Mouse (Mus musculus): Measurements from ENCODE around the gene Lactbl1. TPM values are rescaled to one million over a fixed set of nuclear protein-coding genes. Genes with fewer than 3 reads are reported as not detected.

Lactbl1 gene
- polyA plus RNA-seq, 1 experiment: 0.04 TPM

DNA sequence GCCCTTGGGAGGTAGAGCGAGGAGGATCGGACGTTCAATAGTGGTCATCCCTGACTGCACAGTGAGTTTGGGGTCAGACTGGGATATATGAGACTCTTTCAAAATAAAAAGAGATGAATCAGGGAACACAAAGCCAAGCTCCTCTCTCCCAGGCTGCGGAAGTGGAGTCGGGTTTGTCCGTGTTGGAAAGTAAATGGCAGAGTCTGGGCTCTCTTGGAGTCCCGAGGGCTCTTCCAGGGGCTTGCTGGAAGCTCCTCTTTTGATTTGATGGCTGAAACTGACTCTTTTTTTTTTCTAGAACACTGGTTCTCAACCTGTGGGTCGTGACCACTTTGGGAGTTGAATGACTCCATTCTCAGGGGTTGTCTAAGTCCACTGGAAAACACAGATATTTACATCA lies 27.8 kb downstream of the Lactbl1 start:
- no peaks in the 10 kb centered on the region for H3K36me3 ChIP-seq (replicated peaks; ENCODE audit: low read length)
- peaks cover 26% of the 10 kb centered on the region for H3K27me3 ChIP-seq (replicated peaks)
- H3K9me3 ChIP-seq: peaks cover 12% of the 10 kb centered on the region
- H3K4me3 ChIP-seq (replicated peaks): no peak overlapping the region
- H3K4me1 ChIP-seq: peaks cover 58% of the 10 kb centered on the region
- TF ChIP-seq GATA1 (IDR thresholded peaks at IDR 0.05; ENCODE audit: borderline replicate concordance, low read length) (no peak), FLI1 (IDR thresholded peaks at IDR 0.05; ENCODE audit: low read length) (no peak)

DNA sequence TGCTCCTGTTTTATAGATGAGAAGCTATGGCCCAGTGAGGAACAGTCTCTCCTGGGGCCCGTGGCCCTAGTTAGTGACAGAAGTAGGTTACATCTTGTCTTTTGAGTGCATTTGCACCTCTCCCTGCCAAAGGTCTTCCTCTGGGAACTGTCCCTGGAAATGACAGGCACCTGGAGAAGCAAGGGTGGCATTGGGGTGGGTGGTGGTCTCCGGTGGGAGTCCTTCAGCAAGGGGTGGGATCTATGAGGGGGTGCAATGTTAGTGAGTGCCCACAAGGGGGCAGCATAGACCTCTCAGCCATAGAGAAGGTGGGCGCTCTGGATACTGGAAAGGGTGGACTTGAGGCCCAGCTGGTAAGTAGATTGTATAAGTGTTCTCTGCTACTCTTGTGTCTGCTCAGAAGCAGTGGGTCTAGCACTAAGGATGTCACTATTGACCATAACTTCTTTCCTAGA lies 29.0 kb downstream of the Lactbl1 start:
- H3K4me3 ChIP-seq (replicated peaks): peak overlapping the region; percentile 53
- H3K36me3 ChIP-seq (replicated peaks; ENCODE audit: low read length): no peaks in the 10 kb centered on the region
- no peak for TF ChIP-seq GATA1 (IDR thresholded peaks at IDR 0.05; ENCODE audit: borderline replicate concordance, low read length)
- no peak for TF ChIP-seq FLI1 (IDR thresholded peaks at IDR 0.05; ENCODE audit: low read length)
- H3K4me1 ChIP-seq: peaks cover 69% of the 10 kb centered on the region
- peaks cover 17% of the 10 kb centered on the region for H3K27me3 ChIP-seq (replicated peaks)
- peaks cover 9% of the 10 kb centered on the region for H3K9me3 ChIP-seq

DNA sequence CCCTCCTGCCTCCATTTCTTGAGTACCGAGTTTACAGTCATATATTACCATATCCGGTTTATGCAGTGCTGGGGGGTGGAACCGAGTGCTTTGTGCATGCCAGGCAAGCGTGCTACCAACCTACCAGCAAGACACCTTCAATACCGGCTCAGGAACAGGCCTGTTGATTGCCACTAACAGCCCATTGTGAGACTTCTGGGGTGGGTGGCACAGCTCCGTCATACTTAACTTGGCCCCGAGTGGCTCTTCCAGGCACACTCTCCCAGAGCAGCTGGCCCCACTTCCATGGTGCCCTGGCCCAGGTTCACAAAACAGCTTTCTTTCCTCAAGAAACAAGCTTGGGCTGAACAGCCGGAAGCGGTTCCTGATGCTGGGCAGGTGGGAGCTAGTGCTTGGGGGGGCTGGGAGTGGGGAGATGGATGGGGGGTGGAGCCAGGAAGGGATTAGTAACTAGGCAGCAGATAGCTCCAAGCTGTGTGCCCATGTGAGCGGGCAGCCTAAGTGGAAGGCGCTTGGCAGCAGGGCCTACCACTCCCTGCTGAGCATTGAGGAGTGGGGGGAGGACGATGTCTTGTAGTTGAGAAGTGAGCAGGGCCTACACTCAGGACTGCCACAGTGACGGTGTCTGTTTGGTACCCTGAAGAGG lies 29.6 kb downstream of the Lactbl1 start:
- peaks cover 3% of the 10 kb centered on the region for H3K9me3 ChIP-seq
- no peak for TF ChIP-seq GATA1 (IDR thresholded peaks at IDR 0.05; ENCODE audit: borderline replicate concordance, low read length)
- TF ChIP-seq FLI1 (IDR thresholded peaks at IDR 0.05; ENCODE audit: low read length): no peak
- peaks cover 11% of the 10 kb centered on the region for H3K27me3 ChIP-seq (replicated peaks)
- H3K36me3 ChIP-seq (replicated peaks; ENCODE audit: low read length): no peaks in the 10 kb centered on the region
- H3K4me1 ChIP-seq: peaks cover 75% of the 10 kb centered on the region
- peak overlapping the region; percentile 92 for H3K4me3 ChIP-seq (replicated peaks)

DNA sequence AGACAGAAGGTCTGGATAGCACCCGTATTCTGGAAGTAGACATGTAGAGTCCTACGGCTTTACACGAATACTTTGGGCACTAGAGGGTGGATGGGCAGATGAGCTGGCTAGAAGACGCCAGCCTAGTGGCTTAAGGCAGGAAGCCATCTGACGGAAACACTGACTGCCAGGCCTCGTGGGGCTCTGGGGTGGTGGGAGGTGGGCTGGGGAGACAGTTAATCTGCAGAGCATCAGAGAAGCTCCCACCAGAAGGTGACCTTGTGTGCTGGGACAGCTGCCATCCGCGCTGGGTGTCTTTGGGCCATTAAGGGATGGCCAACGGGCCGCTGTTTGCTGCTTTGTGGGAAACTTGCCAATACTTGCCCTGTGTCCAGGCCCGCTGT lies 30.1 kb downstream of the Lactbl1 start:
- no peaks in the 10 kb centered on the region for H3K9me3 ChIP-seq
- H3K27me3 ChIP-seq (replicated peaks): peaks cover 9% of the 10 kb centered on the region
- peak overlapping the region; percentile 92 for H3K4me3 ChIP-seq (replicated peaks)
- H3K4me1 ChIP-seq: peaks cover 80% of the 10 kb centered on the region
- no peaks in the 10 kb centered on the region for H3K36me3 ChIP-seq (replicated peaks; ENCODE audit: low read length)
- TF ChIP-seq FLI1 (IDR thresholded peaks at IDR 0.05; ENCODE audit: low read length) (no peak), GATA1 (IDR thresholded peaks at IDR 0.05; ENCODE audit: borderline replicate concordance, low read length) (no peak)

DNA sequence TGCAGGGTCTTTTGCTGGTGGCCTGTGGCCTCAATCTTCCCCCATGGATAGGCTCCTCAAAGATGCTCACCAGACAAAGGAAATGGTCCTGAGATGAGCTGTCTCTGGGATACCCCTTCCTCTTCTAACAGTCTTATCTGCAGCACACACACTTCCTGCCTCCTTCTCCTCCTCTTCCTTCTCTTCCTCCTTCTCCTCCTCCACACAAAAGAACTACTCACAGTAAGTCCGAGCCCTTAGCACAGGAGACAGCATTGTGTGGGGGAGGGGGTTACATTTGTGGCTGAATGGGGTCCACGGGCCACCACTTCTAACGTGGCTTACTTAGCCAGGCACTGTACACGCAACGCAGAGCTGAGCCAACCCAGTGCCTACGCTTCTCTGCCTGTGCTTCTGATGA lies 30.6 kb downstream of the Lactbl1 start:
- Histone ChIP-seq H3K9me3 (no peaks in the 10 kb centered on the region), H3K36me3 (replicated peaks; ENCODE audit: low read length) (peaks cover 2% of the 10 kb centered on the region), H3K27me3 (replicated peaks) (peaks cover 5% of the 10 kb centered on the region), H3K4me3 (replicated peaks) (peak overlapping the region; percentile 92), H3K4me1 (peaks cover 85% of the 10 kb centered on the region)
- peak; percentile 85; the same call in 2 of the 3 replicates for TF ChIP-seq GATA1 (IDR thresholded peaks at IDR 0.05; ENCODE audit: borderline replicate concordance, low read length)
- peak; percentile 79; the same call in 1 of the 2 replicates for TF ChIP-seq FLI1 (IDR thresholded peaks at IDR 0.05; ENCODE audit: low read length)

DNA sequence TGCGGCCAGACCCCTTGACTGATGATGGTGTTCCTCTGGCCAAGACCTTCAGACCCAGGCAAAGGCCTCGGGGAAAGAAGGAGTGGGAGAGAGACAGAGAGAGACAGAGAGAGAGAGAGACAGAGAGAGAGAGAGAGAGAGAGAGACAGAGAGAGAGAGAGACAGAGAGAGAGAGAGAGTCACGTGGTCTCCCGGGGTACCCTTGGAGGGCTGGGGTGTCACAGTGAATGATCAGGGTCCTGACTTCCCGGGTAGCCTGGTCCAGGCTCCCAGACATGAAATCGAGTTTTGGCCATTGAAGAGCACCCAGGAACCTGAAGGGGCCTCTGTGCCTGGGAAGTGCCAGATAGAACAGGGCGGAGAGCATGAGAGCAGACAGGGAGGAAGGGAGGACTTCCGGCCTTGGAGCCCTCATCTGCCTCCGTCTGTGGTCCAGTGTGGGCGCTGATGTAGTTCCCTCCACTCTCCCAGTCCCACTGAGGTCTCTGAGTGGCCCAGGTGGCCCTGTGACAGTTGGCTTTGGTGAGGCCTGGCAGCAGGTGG lies 31.3 kb downstream of the Lactbl1 start:
- Histone ChIP-seq H3K27me3 (replicated peaks) (peaks cover 2% of the 10 kb centered on the region), H3K9me3 (no peaks in the 10 kb centered on the region), H3K4me1 (peaks cover 93% of the 10 kb centered on the region), H3K36me3 (replicated peaks; ENCODE audit: low read length) (peaks cover 8% of the 10 kb centered on the region), H3K4me3 (replicated peaks) (peak overlapping the region; percentile 92)
- TF ChIP-seq FLI1 (IDR thresholded peaks at IDR 0.05; ENCODE audit: low read length): peak; percentile 62; the same call in 1 of the 2 replicates
- TF ChIP-seq GATA1 (IDR thresholded peaks at IDR 0.05; ENCODE audit: borderline replicate concordance, low read length): no peak

DNA sequence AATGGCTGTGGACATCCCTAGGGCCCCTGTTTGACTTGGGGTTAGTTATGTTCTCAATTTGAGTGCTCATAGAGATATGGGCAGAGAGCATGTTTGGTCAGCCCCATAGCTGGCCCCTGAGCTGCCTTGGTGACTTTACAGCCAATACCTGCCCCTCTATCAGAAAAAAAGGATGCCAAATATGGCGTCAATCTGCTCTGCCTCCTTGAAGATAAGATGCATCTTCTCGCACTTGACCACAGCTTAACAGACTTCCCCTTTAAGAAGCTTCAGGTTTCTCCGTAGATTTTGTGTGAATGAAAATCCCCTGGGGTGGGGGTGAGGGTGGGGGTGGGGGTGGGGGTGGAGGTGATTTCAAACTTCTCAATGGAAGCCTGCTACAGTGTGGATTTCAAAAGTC lies 35.5 kb downstream of the Lactbl1 start:
- H3K4me1 ChIP-seq: peaks cover 83% of the 10 kb centered on the region
- H3K36me3 ChIP-seq (replicated peaks; ENCODE audit: low read length): peaks cover 16% of the 10 kb centered on the region
- H3K27me3 ChIP-seq (replicated peaks): no peaks in the 10 kb centered on the region
- H3K9me3 ChIP-seq: no peaks in the 10 kb centered on the region
- TF ChIP-seq GATA1 (IDR thresholded peaks at IDR 0.05; ENCODE audit: borderline replicate concordance, low read length): no peak
- TF ChIP-seq FLI1 (IDR thresholded peaks at IDR 0.05; ENCODE audit: low read length): no peak
- no peak overlapping the region for H3K4me3 ChIP-seq (replicated peaks)

DNA sequence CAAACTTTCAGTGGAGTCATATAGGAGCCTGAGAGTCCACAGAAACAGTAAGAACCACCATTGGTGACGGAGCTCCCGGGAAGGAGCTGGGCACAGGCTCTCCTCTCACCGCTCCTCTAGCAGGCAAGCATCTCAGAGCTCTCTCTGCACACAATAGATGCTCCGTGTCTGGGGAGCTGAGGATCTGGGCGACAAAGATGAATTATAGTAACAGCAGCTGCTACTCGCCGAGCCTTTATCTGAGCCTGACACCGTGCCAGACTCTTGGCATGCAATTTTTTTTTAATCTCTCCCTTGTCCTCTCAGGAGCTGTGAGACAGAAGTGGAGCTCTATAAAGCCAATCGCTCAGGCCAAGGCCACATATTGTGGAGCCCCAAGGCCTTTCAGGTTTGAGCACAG lies 42.6 kb downstream of the Lactbl1 start:
- no peak overlapping the region for H3K4me3 ChIP-seq (replicated peaks)
- H3K36me3 ChIP-seq (replicated peaks; ENCODE audit: low read length): no peaks in the 10 kb centered on the region
- H3K9me3 ChIP-seq: peaks cover 6% of the 10 kb centered on the region; the same call in 1 of the 2 replicates
- peaks cover 5% of the 10 kb centered on the region for H3K27me3 ChIP-seq (replicated peaks)
- H3K4me1 ChIP-seq: peaks cover 40% of the 10 kb centered on the region
- TF ChIP-seq FLI1 (IDR thresholded peaks at IDR 0.05; ENCODE audit: low read length) (no peak), GATA1 (IDR thresholded peaks at IDR 0.05; ENCODE audit: borderline replicate concordance, low read length) (no peak)

DNA sequence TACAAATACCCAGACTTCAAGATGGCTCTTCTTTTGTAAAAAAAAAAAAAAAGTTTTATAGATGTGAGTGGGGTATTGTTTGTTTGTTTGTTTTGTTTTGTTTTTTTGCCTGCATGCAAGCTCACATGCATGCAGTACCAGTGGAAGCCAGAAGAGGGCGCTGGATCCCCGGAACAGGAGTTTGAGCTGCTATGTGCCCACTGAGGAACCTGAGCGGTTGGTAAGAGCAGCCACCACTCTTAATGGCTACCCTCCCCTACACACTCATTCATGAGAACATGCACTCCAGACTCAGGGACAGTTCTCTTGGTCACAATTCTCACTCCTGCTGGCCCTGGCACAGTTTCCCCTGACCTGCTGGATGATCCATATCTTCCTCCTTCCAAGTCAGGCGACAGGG lies 43.6 kb downstream of the Lactbl1 start:
- peaks cover 10% of the 10 kb centered on the region for H3K27me3 ChIP-seq (replicated peaks)
- H3K9me3 ChIP-seq: peaks cover 6% of the 10 kb centered on the region; the same call in 1 of the 2 replicates
- peaks cover 35% of the 10 kb centered on the region for H3K4me1 ChIP-seq
- H3K4me3 ChIP-seq (replicated peaks): no peak overlapping the region
- TF ChIP-seq FLI1 (IDR thresholded peaks at IDR 0.05; ENCODE audit: low read length) (no peak), GATA1 (IDR thresholded peaks at IDR 0.05; ENCODE audit: borderline replicate concordance, low read length) (no peak)
- no peaks in the 10 kb centered on the region for H3K36me3 ChIP-seq (replicated peaks; ENCODE audit: low read length)

DNA sequence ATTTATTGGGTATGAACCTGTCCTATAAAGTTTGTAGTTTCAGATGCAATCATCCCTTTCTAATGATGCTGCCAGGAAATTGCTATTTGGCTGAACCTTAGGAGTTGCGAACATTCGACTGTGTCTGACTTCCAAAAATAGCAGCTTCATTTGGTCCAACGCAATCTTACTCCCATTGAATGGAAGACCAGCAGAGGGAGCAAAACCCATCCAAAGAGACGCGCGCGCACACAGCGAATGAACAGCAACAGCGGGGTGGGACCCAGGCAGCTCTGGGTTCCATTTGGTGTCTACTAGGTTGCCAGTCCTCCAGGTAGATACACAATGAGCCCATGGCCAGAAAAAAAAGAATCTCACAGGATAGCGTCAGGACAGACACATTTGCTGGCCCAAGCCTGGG lies 45.3 kb downstream of the Lactbl1 start:
- H3K4me1 ChIP-seq: peaks cover 35% of the 10 kb centered on the region
- H3K27me3 ChIP-seq (replicated peaks): peaks cover 16% of the 10 kb centered on the region
- peaks cover 6% of the 10 kb centered on the region; the same call in 1 of the 2 replicates for H3K9me3 ChIP-seq
- no peak overlapping the region for H3K4me3 ChIP-seq (replicated peaks)
- TF ChIP-seq GATA1 (IDR thresholded peaks at IDR 0.05; ENCODE audit: borderline replicate concordance, low read length) (no peak), FLI1 (IDR thresholded peaks at IDR 0.05; ENCODE audit: low read length) (no peak)
- no peaks in the 10 kb centered on the region for H3K36me3 ChIP-seq (replicated peaks; ENCODE audit: low read length)

All from megakaryocyte, embryonic 14.5 days (primary cell).